In genomic region chr16:92472898-92473297, GRCm38 (mm10) we compare ENCODE assay signal across 19 mouse cellular contexts. TPM values are rescaled to one million over a fixed set of nuclear protein-coding genes. Genes with fewer than 3 reads are reported as not detected.
"Had no signal": no experiment of that assay in that cellular context is flagged by ENCODE, and none has a peak within 500 bp of the region (broad histone marks: within the 10 kb centered on the region; RNA-seq: fewer than 3 reads in every experiment).

No protein-coding gene starts in this region.

- H3K4me1 ChIP-seq: limb, embryonic 12.5 days; midbrain, embryonic 12.5 days; neural tube, embryonic 13.5 days had no signal

- H3K9me3 ChIP-seq: limb, embryonic 12.5 days; limb, embryonic 15.5 days; midbrain, embryonic 12.5 days; neural tube, embryonic 13.5 days had no signal

- DNase-seq: kidney, adult 18-20 months; kidney, adult 9 months; kidney, postnatal 14 days; kidney, postnatal 4 days; left cerebral cortex, postnatal 4 days; liver, postnatal 0 days; thymus, adult 18-20 months; thymus, postnatal 14 days; thymus, postnatal 4 days had no signal

- H3K27me3 ChIP-seq: limb, embryonic 15.5 days had no signal

- H3K36me3 ChIP-seq: limb, embryonic 12.5 days; limb, embryonic 15.5 days; midbrain, embryonic 12.5 days; neural tube, embryonic 13.5 days had no signal

- H3K4me2 ChIP-seq: limb, embryonic 12.5 days; limb, embryonic 15.5 days; liver, embryonic 11.5 days; midbrain, embryonic 12.5 days; neural tube, embryonic 13.5 days had no signal

- H3K9ac ChIP-seq: limb, embryonic 12.5 days; limb, embryonic 15.5 days; liver, embryonic 14.5 days; liver, postnatal 0 days; midbrain, embryonic 12.5 days; neural tube, embryonic 13.5 days had no signal

- H3K4me3 ChIP-seq: limb, embryonic 12.5 days; limb, embryonic 15.5 days; midbrain, embryonic 12.5 days; myocyte; neural tube, embryonic 13.5 days had no signal

- ATAC-seq: inflammation-experienced regulatory T-cells, adult 6 months; intestine, embryonic 16.5 days; liver, postnatal 0 days; midbrain, embryonic 16.5 days had no signal

- H3K27ac ChIP-seq: limb, embryonic 12.5 days; limb, embryonic 15.5 days; liver, embryonic 14.5 days; midbrain, embryonic 12.5 days; neural tube, embryonic 13.5 days had no signal

RNA-seq across cellular contexts. Expression of gene Clic6, which starts 12.6 kb away (rescaled TPM):
- polyA plus RNA-seq: inflammation-experienced regulatory T-cells, adult 6 months; myocyte had no signal
